Mouse (Mus musculus) liver, embryonic 12.5 days (tissue): ENCODE measurements around the gene Tm2d1. TPM values are rescaled to one million over a fixed set of nuclear protein-coding genes. Genes with fewer than 3 reads are reported as not detected.

Source experiments
- ATAC-seq: fragments of 200-750 bp; cut with Nextera tagmentation; 2 replicates; pipeline ENCODE4 v1.8.0; 2017; ENCODE audit warnings: moderate number of reproducible peaks, mild to moderate bottlenecking, moderate library complexity
- H3K27ac ChIP-seq: fragments of 300-500 bp; sonication (generic); 2 replicates; pipeline ENCODE4 v1.5.1; 2016; ENCODE audit warnings: mild to moderate bottlenecking
- H3K27me3 ChIP-seq: fragments of 300-500 bp; sonication (generic); replicated peaks from 2 replicates; pipeline ENCODE4 v1.6.1; 2016; ENCODE audit warnings: mild to moderate bottlenecking, moderate library complexity
- H3K36me3 ChIP-seq: fragments of 300-500 bp; sonication (generic); 2 replicates; pipeline ENCODE4 v1.6.1; 2016; ENCODE audit warnings: mild to moderate bottlenecking, moderate library complexity
- H3K4me1 ChIP-seq: fragments of 300-500 bp; sonication (generic); 2 replicates; pipeline ENCODE4 v1.6.1; 2016
- H3K4me2 ChIP-seq: fragments of 300-500 bp; sonication (generic); 2 replicates; pipeline ENCODE4 v1.6.1; 2016; ENCODE audit warnings: mild to moderate bottlenecking, moderate library complexity
- H3K4me3 ChIP-seq: fragments of 300-500 bp; sonication (generic); 2 replicates; pipeline ENCODE4 v1.5.1; 2016; ENCODE audit warnings: mild to moderate bottlenecking, moderate library complexity
- H3K9ac ChIP-seq: fragments of 300-500 bp; sonication (generic); 2 replicates; pipeline ENCODE4 v1.6.1; 2016; ENCODE audit warnings: mild to moderate bottlenecking, moderate library complexity
- H3K9me3 ChIP-seq: fragments of 300-500 bp; sonication (generic); replicated peaks from 2 replicates; pipeline ENCODE4 v1.6.1; 2016; ENCODE audit warnings: mild to moderate bottlenecking, moderate library complexity
- WGBS: fragments of 180-500 bp; shearing (Covaris S2); methylation state at CpG from one replicate; pipeline ENCODE4 v1.1.7; 2016; ENCODE audit not compliant: insufficient replicate concordance; 5-methylcytosine and 5-hydroxymethylcytosine counted together
- polyA plus RNA-seq: library from polyadenylated mRNA; unstranded; fragments of >200 nt; fragmentation: Nextera tagmentation; extraction: Ambion mirVana; gene quantifications from 2 replicates; pipeline ENCODE4 v1.2.1, GENCODE M21; 2016

Gene Tm2d1
- polyA plus RNA-seq, 1 experiment from 2014 or later, result 38.4 TPM

- Histone ChIP-seq H3K4me2 (no peak overlapping the region), H3K9me3 (no peaks in the 10 kb centered on the region)
- no peak for ATAC-seq
Measured at GRCm38 (mm10) chr4:98375401-98375800, 7.7 kb downstream of the Tm2d1 start.

GRCm38 (mm10) chr4:98358034-98358809 lies 24.9 kb downstream of the Tm2d1 start:
- H3K27me3 ChIP-seq, result no peaks in the 10 kb centered on the region
- no peak overlapping the region for H3K27ac ChIP-seq
- no peak for ATAC-seq
- H3K9me3 ChIP-seq, result no peaks in the 10 kb centered on the region
- no peak overlapping the region for H3K4me3 ChIP-seq
- H3K36me3 ChIP-seq, result peaks cover 50% of the 10 kb centered on the region
- 84% methylated on average over 9 of the region's 9 CpGs for WGBS
- no peak overlapping the region for H3K9ac ChIP-seq
- H3K4me1 ChIP-seq, result no peaks in the 10 kb centered on the region
- H3K4me2 ChIP-seq, result no peak overlapping the region

More at GRCm38 (mm10) chr4:98375401-98375800, 7.7 kb downstream of the Tm2d1 start:
- peaks cover 15% of the 10 kb centered on the region for H3K36me3 ChIP-seq
- no peaks in the 10 kb centered on the region for H3K4me1 ChIP-seq
- no peak overlapping the region for H3K9ac ChIP-seq
- no peaks in the 10 kb centered on the region for H3K27me3 ChIP-seq
- WGBS, result 44% methylated on average over 4 of the region's 4 CpGs
- no peak overlapping the region for H3K27ac ChIP-seq
- no peak overlapping the region for H3K4me3 ChIP-seq

- no peaks in the 10 kb centered on the region for H3K27me3 ChIP-seq
- no peaks in the 10 kb centered on the region for H3K4me1 ChIP-seq
- 65% methylated on average over 5 of the region's 5 CpGs for WGBS
- no peak overlapping the region for H3K27ac ChIP-seq
- H3K9ac ChIP-seq, result no peak overlapping the region
- ATAC-seq, result no peak
- no peaks in the 10 kb centered on the region for H3K9me3 ChIP-seq
- H3K4me2 ChIP-seq, result no peak overlapping the region
- H3K36me3 ChIP-seq, result no peaks in the 10 kb centered on the region
- H3K4me3 ChIP-seq, result no peak overlapping the region
Measured at GRCm38 (mm10) chr4:98348580-98348979, 34.5 kb downstream of the Tm2d1 start.

GRCm38 (mm10) chr4:98345783-98346182 lies 37.3 kb downstream of the Tm2d1 start:
- no peaks in the 10 kb centered on the region for H3K4me1 ChIP-seq
- ATAC-seq, result no peak
- no peaks in the 10 kb centered on the region for H3K9me3 ChIP-seq
- no peaks in the 10 kb centered on the region for H3K36me3 ChIP-seq
- WGBS, result 79% methylated on average over 10 of the region's 10 CpGs
- H3K4me2 ChIP-seq, result no peak overlapping the region
- H3K27ac ChIP-seq, result no peak overlapping the region
- H3K9ac ChIP-seq, result no peak overlapping the region
- H3K27me3 ChIP-seq, result no peaks in the 10 kb centered on the region
- H3K4me3 ChIP-seq, result no peak overlapping the region

- Histone ChIP-seq H3K4me1 (no peaks in the 10 kb centered on the region), H3K9ac (no peak overlapping the region), H3K36me3 (no peaks in the 10 kb centered on the region), H3K27me3 (no peaks in the 10 kb centered on the region), H3K4me3 (no peak overlapping the region), H3K27ac (no peak overlapping the region), H3K4me2 (no peak overlapping the region), H3K9me3 (no peaks in the 10 kb centered on the region)
- ATAC-seq, result no peak
- WGBS, result 65% methylated on average over 10 of the region's 10 CpGs
Measured at GRCm38 (mm10) chr4:98339992-98340564, 43.0 kb downstream of the Tm2d1 start.

GRCm38 (mm10) chr4:98338636-98339630 lies 44.2 kb downstream of the Tm2d1 start:
- Histone ChIP-seq H3K9ac (no peak overlapping the region), H3K27ac (no peak overlapping the region), H3K4me1 (no peaks in the 10 kb centered on the region), H3K4me3 (no peak overlapping the region), H3K27me3 (no peaks in the 10 kb centered on the region), H3K9me3 (no peaks in the 10 kb centered on the region), H3K36me3 (no peaks in the 10 kb centered on the region), H3K4me2 (no peak overlapping the region)
- 72% methylated on average over 14 of the region's 14 CpGs for WGBS
- no peak for ATAC-seq

- Histone ChIP-seq H3K27me3 (no peaks in the 10 kb centered on the region), H3K36me3 (no peaks in the 10 kb centered on the region), H3K4me3 (no peak overlapping the region), H3K9ac (no peak overlapping the region), H3K4me2 (no peak overlapping the region), H3K4me1 (no peaks in the 10 kb centered on the region), H3K9me3 (no peaks in the 10 kb centered on the region), H3K27ac (no peak overlapping the region)
- ATAC-seq, result no peak
- 44% methylated on average over 5 of the region's 5 CpGs for WGBS
Measured at GRCm38 (mm10) chr4:98337197-98337596, 45.9 kb downstream of the Tm2d1 start.

GRCm38 (mm10) chr4:98335726-98336125 lies 47.4 kb downstream of the Tm2d1 start:
- no peaks in the 10 kb centered on the region for H3K4me1 ChIP-seq
- no peak overlapping the region for H3K9ac ChIP-seq
- H3K9me3 ChIP-seq, result no peaks in the 10 kb centered on the region
- 70% methylated on average over 8 of the region's 8 CpGs for WGBS
- ATAC-seq, result no peak
- no peak overlapping the region for H3K4me3 ChIP-seq
- H3K36me3 ChIP-seq, result no peaks in the 10 kb centered on the region
- H3K4me2 ChIP-seq, result no peak overlapping the region
- H3K27ac ChIP-seq, result no peak overlapping the region
- no peaks in the 10 kb centered on the region for H3K27me3 ChIP-seq

- 0 out of 2 replicates have a peak, but pooled peaks cover 4% of the 10 kb centered on the region for H3K4me1 ChIP-seq
- H3K27ac ChIP-seq, result no peak overlapping the region
- no peaks in the 10 kb centered on the region for H3K9me3 ChIP-seq
- peak; percentile 72 for ATAC-seq
- H3K27me3 ChIP-seq, result peaks cover 37% of the 10 kb centered on the region
- WGBS, result under 1% methylated on average over 29 of the region's 29 CpGs
- peak overlapping the region; percentile 67 for H3K4me2 ChIP-seq
- H3K4me3 ChIP-seq, result peak overlapping the region; percentile 46
- H3K9ac ChIP-seq, result no peak overlapping the region
- H3K36me3 ChIP-seq, result no peaks in the 10 kb centered on the region
Measured at GRCm38 (mm10) chr4:98322223-98322622, 60.9 kb downstream of the Tm2d1 start.

GRCm38 (mm10) chr4:98321371-98322111 lies 61.6 kb downstream of the Tm2d1 start:
- no peak overlapping the region for H3K27ac ChIP-seq
- peaks cover 37% of the 10 kb centered on the region for H3K27me3 ChIP-seq
- peak overlapping the region; percentile 46 for H3K4me3 ChIP-seq
- WGBS, result 8% methylated on average over 18 of the region's 18 CpGs
- H3K36me3 ChIP-seq, result no peaks in the 10 kb centered on the region
- H3K4me1 ChIP-seq, result 0 out of 2 replicates have a peak, but pooled peaks cover 4% of the 10 kb centered on the region
- H3K9ac ChIP-seq, result no peak overlapping the region
- no peaks in the 10 kb centered on the region for H3K9me3 ChIP-seq
- peak overlapping the region; percentile 67 for H3K4me2 ChIP-seq
- no peak for ATAC-seq

- H3K27ac ChIP-seq, result no peak overlapping the region
- H3K4me2 ChIP-seq, result no peak overlapping the region
- H3K4me3 ChIP-seq, result no peak overlapping the region
- H3K27me3 ChIP-seq, result peaks cover 37% of the 10 kb centered on the region
- H3K9ac ChIP-seq, result no peak overlapping the region
- H3K9me3 ChIP-seq, result no peaks in the 10 kb centered on the region
- no peak for ATAC-seq
- H3K4me1 ChIP-seq, result 0 out of 2 replicates have a peak, but pooled peaks cover 4% of the 10 kb centered on the region
- H3K36me3 ChIP-seq, result no peaks in the 10 kb centered on the region
- WGBS, result 52% methylated on average over 3 of the region's 3 CpGs
Measured at GRCm38 (mm10) chr4:98318769-98319168, 64.3 kb downstream of the Tm2d1 start.
